Mouse (Mus musculus): ENCODE results near the gene Ap1s1. TPM values are rescaled to one million over a fixed set of nuclear protein-coding genes. Genes with fewer than 3 reads are reported as not detected.

Gene Ap1s1
- polyA plus RNA-seq (2021; fragmentation: Nextera tagmentation) = 561 and 626 TPM in 2 replicates
- long read RNA-seq, experiment 1, transcript Ap1s1-201 (5 exons, 1,353 nt) = major isoform, 1,237 of 1,314 reads
- long read RNA-seq, experiment 1, transcript Ap1s1-203 (4 exons, 483 nt) = minor isoform, 12 of 1,314 reads
- long read RNA-seq, experiment 1, partial matches to known transcripts = 41 of 1,314 reads
- long read RNA-seq, experiment 1, other reads (novel, unspliced or antisense) = 24 of 1,314 reads
- long read RNA-seq, experiment 2, transcript Ap1s1-201 (5 exons, 1,353 nt) = major isoform, 697 of 781 reads
- long read RNA-seq, experiment 2, transcript Ap1s1-205 (2 exons, 683 nt) = minor isoform, 11 of 781 reads
- long read RNA-seq, experiment 2, partial matches to known transcripts = 55 of 781 reads
- long read RNA-seq, experiment 2, other reads (novel, unspliced or antisense) = 15 of 781 reads

GRCm38 (mm10) chr5:137045402-137046323 lies at the start of gene Ap1s1:
Gene Ap1s1, minus strand, starts transcription at chr5:137046135.

GRCm38 (mm10) chr5:137072079-137072960 lies 26.4 kb upstream of the Ap1s1 start, which contains the start of gene Serpine1:
Gene Serpine1, minus strand, starts transcription at chr5:137072268.

GRCm38 (mm10) chr5:137026092-137026491 lies 19.8 kb downstream of the Ap1s1 start, which contains the start of gene Vgf:
Gene Vgf, plus strand, starts transcription at chr5:137026392.

GRCm38 (mm10) chr5:136987934-136988271 lies 58.0 kb downstream of the Ap1s1 start, which contains the start of gene Znhit1:
Gene Znhit1, minus strand, starts transcription at chr5:136988021.

GRCm38 (mm10) chr5:136986695-136987137 lies 59.2 kb downstream of the Ap1s1 start, which contains the start of gene Plod3:
Gene Plod3, plus strand, starts transcription at chr5:136987019.

Other genes starting within 250 kb of the Ap1s1 start
- 0.53 and 1.1 TPM in 2 replicates for gene Col26a1, start 162.9 kb downstream of the Ap1s1 start, polyA plus RNA-seq (2021; fragmentation: Nextera tagmentation)
- gene Ift22, start 138.0 kb downstream of the Ap1s1 start, polyA plus RNA-seq (2021; fragmentation: Nextera tagmentation) = 70.1 and 118 TPM in 2 replicates
- gene Fis1, start 92.9 kb downstream of the Ap1s1 start, polyA plus RNA-seq (2021; fragmentation: Nextera tagmentation) = 557 and 619 TPM in 2 replicates
- gene Cldn15, start 79.5 kb downstream of the Ap1s1 start, polyA plus RNA-seq (2021; fragmentation: Nextera tagmentation) = 0.05 TPM in 1 of 2 replicates, not detected in the other
- 11.7 and 12.9 TPM in 2 replicates for gene Plod3, start 59.1 kb downstream of the Ap1s1 start, polyA plus RNA-seq (2021; fragmentation: Nextera tagmentation)
- 183 and 217 TPM in 2 replicates for gene Znhit1, start 58.1 kb downstream of the Ap1s1 start, polyA plus RNA-seq (2021; fragmentation: Nextera tagmentation)
- 12.8 and 33.4 TPM in 2 replicates for gene Vgf, start 19.7 kb downstream of the Ap1s1 start, polyA plus RNA-seq (2021; fragmentation: Nextera tagmentation)
- gene Serpine1, start 26.1 kb upstream of the Ap1s1 start, polyA plus RNA-seq (2021; fragmentation: Nextera tagmentation) = 0.10 and 0.27 TPM in 2 replicates
- gene Trim56, start 70.1 kb upstream of the Ap1s1 start, polyA plus RNA-seq (2021; fragmentation: Nextera tagmentation) = 0.25 and 3.2 TPM in 2 replicates
- not detected in 2 replicates for gene Muc3, start 103.2 kb upstream of the Ap1s1 start, polyA plus RNA-seq (2021; fragmentation: Nextera tagmentation)
- 0.20 and 0.25 TPM in 2 replicates for gene Muc3a, start 166.3 kb upstream of the Ap1s1 start, polyA plus RNA-seq (2021; fragmentation: Nextera tagmentation)
- gene Ache, start 241.4 kb upstream of the Ap1s1 start, polyA plus RNA-seq (2021; fragmentation: Nextera tagmentation) = 28.0 and 30.3 TPM in 2 replicates
- gene Ufsp1, start 248.5 kb upstream of the Ap1s1 start, polyA plus RNA-seq (2021; fragmentation: Nextera tagmentation) = 13.8 and 13.9 TPM in 2 replicates